Comparison of ENCODE assay signal across 7 mouse cellular contexts in the genomic region with DNA sequence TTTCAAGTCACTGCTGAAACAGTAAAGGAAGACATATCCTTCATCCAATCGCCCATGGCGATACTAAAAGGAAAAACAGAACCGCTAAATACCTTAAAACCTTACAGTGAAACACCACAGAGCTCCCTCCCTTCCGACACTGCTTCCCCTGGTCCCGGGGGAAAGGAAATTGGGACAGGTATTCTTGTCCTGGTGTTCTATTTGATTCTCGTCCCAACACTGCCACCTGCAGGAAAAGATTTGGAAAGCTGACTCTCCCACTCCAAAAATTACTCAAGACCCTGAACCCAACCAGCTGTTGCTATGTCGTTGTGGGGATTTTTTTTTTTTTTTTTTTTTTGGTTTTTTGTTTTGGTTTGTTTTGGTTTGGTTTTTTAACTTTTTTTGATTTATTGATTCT. TPM values are rescaled to one million over a fixed set of nuclear protein-coding genes. Genes with fewer than 3 reads are reported as not detected.
DNase-seq lines count a peak whose midpoint lies in the region; ATAC-seq and TF ChIP-seq lines count a peak whose summit lies in the region.

No protein-coding gene starts in this region.

- no peak overlapping the region for H3K27ac ChIP-seq in thymus, adult 2 months (ENCODE audit: control insufficient read depth, insufficient read depth, low read length)
- no peak overlapping the region for H3K27ac ChIP-seq in kidney, embryonic 16.5 days (ENCODE audit: low read length)

- no peak overlapping the region for H3K4me3 ChIP-seq in thymus, adult 2 months (ENCODE audit: control insufficient read depth, insufficient read depth, low read length)
- no peak overlapping the region for H3K4me3 ChIP-seq in kidney, embryonic 16.5 days (ENCODE audit: low read length)

- peak overlapping the region; percentile 20; the same call in 1 of the 2 replicates for H3K4me2 ChIP-seq in kidney, embryonic 16.5 days (replicated peaks; ENCODE audit: low read depth, low read length)

- H3K27me3 ChIP-seq in thymus, adult 2 months (ENCODE audit: control insufficient read depth, insufficient read depth, low read length) = no peaks in the 10 kb centered on the region
- no peaks in the 10 kb centered on the region for H3K27me3 ChIP-seq in kidney, embryonic 16.5 days (ENCODE audit: insufficient read depth, low read length)

- H3K9ac ChIP-seq in kidney, embryonic 16.5 days (replicated peaks; ENCODE audit: low read length) = no peak overlapping the region

- H3K36me3 ChIP-seq in thymus, adult 2 months (ENCODE audit: control insufficient read depth, insufficient read depth, low read length) = no peaks in the 10 kb centered on the region
- no peaks in the 10 kb centered on the region for H3K36me3 ChIP-seq in kidney, embryonic 16.5 days (ENCODE audit: insufficient read depth, low read length)

- WGBS in thymus, adult 2 months = 5% methylated on average over 7 of the region's 7 CpGs
- 1% methylated on average over 7 of the region's 7 CpGs for WGBS in kidney, embryonic 16.5 days

- ATAC-seq in kidney, embryonic 16.5 days (ENCODE audit: low FRiP score, low TSS enrichment) = peak; percentile 54; the same call in 1 of the 2 replicates

- TF ChIP-seq POLR2A in thymus, adult 2 months (IDR thresholded peaks at IDR 0.05; ENCODE audit: control insufficient read depth, extremely low read depth, insufficient read depth, low read length, poor library complexity) = no peak

- no peak for TF ChIP-seq CTCF in thymus, adult 2 months (IDR thresholded peaks at IDR 0.05; ENCODE audit: borderline replicate concordance, control insufficient read depth, extremely low read depth, insufficient read depth, low read length, poor library complexity)

- DNase-seq in thymus, adult 2 months = peak; percentile 47
- no peak for DNase-seq in thymus, postnatal 10 days (ENCODE audit: low spot score in 2 of 2)
- DNase-seq in c-Kit-positive CD71-negative TER-119-negative erythroid progenitor cells, embryonic 14.5 days (ENCODE audit: low read depth) = peak; percentile 66
- DNase-seq in frontal cortex, postnatal 25 days (ENCODE audit: low spot score in 2 of 2) = peak; percentile 36 to 49
- peak; percentile 70 for DNase-seq in lung, postnatal 14 days
- peak; percentile 67 for DNase-seq in right cerebral cortex, postnatal 4 days

- H3K9me3 ChIP-seq in kidney, embryonic 16.5 days (ENCODE audit: low read length) = no peaks in the 10 kb centered on the region

- H3K4me1 ChIP-seq in thymus, adult 2 months (replicated peaks; ENCODE audit: control insufficient read depth, insufficient read depth, low read length) = no peaks in the 10 kb centered on the region
- H3K4me1 ChIP-seq in kidney, embryonic 16.5 days (ENCODE audit: insufficient read depth, low read length) = peaks cover 7% of the 10 kb centered on the region; the same call in 1 of the 2 replicates

RNA-seq across cellular contexts. Expression of gene Rack1, which starts 24.6 kb away (rescaled TPM):
- 3,906 and 3,990 TPM in 2 replicates for polyA plus RNA-seq in thymus, adult 2 months (2012; rRNA removed)
- 712 and 779 TPM in 2 replicates for polyA plus RNA-seq in kidney, embryonic 16.5 days (2015; fragmentation: Nextera tagmentation; extraction: Ambion mirVana)

RNA-seq across cellular contexts. Expression of gene Trim41, which starts 41.7 kb away (rescaled TPM):
- 41.7 and 41.9 TPM in 2 replicates for polyA plus RNA-seq in thymus, adult 2 months (2012; rRNA removed)
- polyA plus RNA-seq in kidney, embryonic 16.5 days (2015; fragmentation: Nextera tagmentation; extraction: Ambion mirVana) = 7.1 and 7.2 TPM in 2 replicates

RNA-seq across cellular contexts. Expression of gene Trim7, which starts 50.5 kb away (rescaled TPM):
- 11.6 and 13.0 TPM in 2 replicates for polyA plus RNA-seq in thymus, adult 2 months (2012; rRNA removed)
- polyA plus RNA-seq in kidney, embryonic 16.5 days (2015; fragmentation: Nextera tagmentation; extraction: Ambion mirVana) = 4.4 and 4.8 TPM in 2 replicates

RNA-seq across cellular contexts. Expression of gene Gm12184, which starts 51.0 kb away (rescaled TPM):
- polyA plus RNA-seq in thymus, adult 2 months (2012; rRNA removed) = 8.1 and 20.2 TPM in 2 replicates
- 0.86 and 1.2 TPM in 2 replicates for polyA plus RNA-seq in kidney, embryonic 16.5 days (2015; fragmentation: Nextera tagmentation; extraction: Ambion mirVana)

Comparison
In these comparisons a context has a peak if more than half of its experiments do, and no peak if none do; other contexts are left out.
1. DNase-seq: peak in thymus, adult 2 months (single experiment), c-Kit-positive CD71-negative TER-119-negative erythroid progenitor cells, embryonic 14.5 days (single experiment), frontal cortex, postnatal 25 days (2 of 2), lung, postnatal 14 days (single experiment) and right cerebral cortex, postnatal 4 days (single experiment); none in thymus, postnatal 10 days (0 of 2).